Mouse (Mus musculus): ENCODE data around the gene Gbp9. TPM values are rescaled to one million over a fixed set of nuclear protein-coding genes. Genes with fewer than 3 reads are reported as not detected.
"Not testable (repeated sequence)": the region's sequence is repeated elsewhere in the genome, so short reads cannot be mapped to it uniquely, and the experiment has no call there.

Gene Gbp9
- total and polyA plus RNA-seq, 2 experiments: 1.7 to 6.8 TPM

GRCm38 (mm10) chr5:105055279-105055678 is 84.1 kb downstream of the Gbp9 start:
- Histone ChIP-seq H3K36me3 (ENCODE audit: control insufficient read depth, insufficient read depth, low read length) (no peaks in the 10 kb centered on the region), H3K79me2 (ENCODE audit: control insufficient read depth, insufficient read depth, low read length) (no peaks in the 10 kb centered on the region), H3K27ac (replicated peaks; ENCODE audit: insufficient read depth, low read depth, low read length) (no peak overlapping the region), H3K4me1 (ENCODE audit: control insufficient read depth, insufficient read depth, low read length) (peaks cover 3% of the 10 kb centered on the region; the same call in 1 of the 2 replicates), H3K27me3 (ENCODE audit: control insufficient read depth, insufficient read depth, low read length) (no peaks in the 10 kb centered on the region), H3K4me3 (ENCODE audit: insufficient read depth, low read depth, low read length) (no peak overlapping the region), H3K9ac (ENCODE audit: low read depth, low read length) (no peak overlapping the region)
- no peak for TF ChIP-seq CTCF (IDR thresholded peaks at IDR 0.05; ENCODE audit: low read depth, low read length)
- no peak for TF ChIP-seq POLR2A (IDR thresholded peaks at IDR 0.05; ENCODE audit: extremely low read depth, insufficient read depth, low read length)
- 94% methylated on average over 2 of the region's 2 CpGs for WGBS
- no peak for DNase-seq (ENCODE audit: extremely low read depth, low read depth, low spot score)

- H3K36me3 ChIP-seq (ENCODE audit: control insufficient read depth, insufficient read depth, low read length); H3K4me1 ChIP-seq (ENCODE audit: control insufficient read depth, insufficient read depth, low read length); H3K9ac ChIP-seq (ENCODE audit: low read depth, low read length); H3K79me2 ChIP-seq (ENCODE audit: control insufficient read depth, insufficient read depth, low read length); H3K27ac ChIP-seq (replicated peaks; ENCODE audit: insufficient read depth, low read depth, low read length); H3K27me3 ChIP-seq (ENCODE audit: control insufficient read depth, insufficient read depth, low read length): not testable (repeated sequence)
- H3K4me3 ChIP-seq (ENCODE audit: insufficient read depth, low read depth, low read length): peak overlapping the region; percentile 35; the same call in 1 of the 2 replicates
- 91% methylated on average over 1 of the region's 1 CpGs for WGBS
- peak; percentile 24 for DNase-seq (ENCODE audit: extremely low read depth, low read depth, low spot score)
These were observed 85.7 kb downstream of the Gbp9 start for GRCm38 (mm10) chr5:105053471-105054169.

DNA sequence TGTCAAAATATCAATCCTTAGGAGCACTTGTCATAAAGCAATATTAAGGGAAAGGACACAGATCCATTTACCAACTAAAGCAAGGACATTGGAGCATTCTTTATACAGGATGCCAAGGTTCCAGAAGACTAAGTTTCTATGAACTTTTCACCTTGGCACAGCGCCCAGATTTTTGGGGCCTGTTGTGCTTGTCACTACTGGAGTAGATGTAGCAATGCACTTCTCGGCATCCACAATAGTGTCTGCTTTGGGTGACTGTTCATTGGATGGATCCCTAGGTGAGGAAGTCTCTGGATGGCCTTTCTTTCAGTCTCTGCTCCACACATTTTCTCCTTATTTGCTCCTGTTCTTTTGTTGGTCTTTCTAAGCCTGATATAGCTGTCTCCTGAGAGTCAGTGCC is 107.0 kb downstream of the Gbp9 start:
- 46% methylated on average over 2 of the region's 2 CpGs for whole genome bisulfite sequencing
- no peaks in the 10 kb centered on the region for H3K36me3 ChIP-seq (ENCODE audit: control insufficient read depth, insufficient read depth, low read length)
- no peaks in the 10 kb centered on the region for H3K27me3 ChIP-seq (ENCODE audit: control insufficient read depth, insufficient read depth, low read length)
- H3K79me2 ChIP-seq (ENCODE audit: control insufficient read depth, insufficient read depth, low read length): no peaks in the 10 kb centered on the region
- no peak overlapping the region for H3K9ac ChIP-seq (ENCODE audit: low read depth, low read length)
- TF ChIP-seq CTCF (IDR thresholded peaks at IDR 0.05; ENCODE audit: low read depth, low read length) (no peak), POLR2A (IDR thresholded peaks at IDR 0.05; ENCODE audit: extremely low read depth, insufficient read depth, low read length) (no peak)
- H3K27ac ChIP-seq (replicated peaks; ENCODE audit: insufficient read depth, low read depth, low read length): no peak overlapping the region
- H3K4me1 ChIP-seq (ENCODE audit: control insufficient read depth, insufficient read depth, low read length): no peaks in the 10 kb centered on the region
- DNase-seq (ENCODE audit: extremely low read depth, low read depth, low spot score): no peak
- no peak overlapping the region for H3K4me3 ChIP-seq (ENCODE audit: insufficient read depth, low read depth, low read length)

Other genes starting within 250 kb of the Gbp9 start
- 5.0 and 5.7 TPM in 2 replicates for gene Abcg3, start 156.8 kb downstream of the Gbp9 start, total RNA-seq (2014; rRNA removed)
- 0.29 and 0.48 TPM in 2 replicates for gene Abcg3, start 156.8 kb downstream of the Gbp9 start, polyA plus RNA-seq (2012; rRNA removed)
- gene Gbp8, start within 50 bp of the Gbp9 start, total RNA-seq (2014; rRNA removed): 3.7 and 4.8 TPM in 2 replicates
- 0.45 and 1.2 TPM in 2 replicates for gene Gbp8, start within 50 bp of the Gbp9 start, polyA plus RNA-seq (2012; rRNA removed)
- gene Gbp4, start within 50 bp of the Gbp9 start, total RNA-seq (2014; rRNA removed): 4.8 and 5.3 TPM in 2 replicates
- gene Gbp4, start within 50 bp of the Gbp9 start, polyA plus RNA-seq (2012; rRNA removed): 1.2 and 2.6 TPM in 2 replicates
- 15.1 and 30.6 TPM in 2 replicates for gene Gbp10, start 100.0 kb upstream of the Gbp9 start, total RNA-seq (2014; rRNA removed)
- gene Gbp10, start 100.0 kb upstream of the Gbp9 start, polyA plus RNA-seq (2012; rRNA removed): 9.0 and 12.6 TPM in 2 replicates
- gene Gm43302, start 154.2 kb upstream of the Gbp9 start, total RNA-seq (2014; rRNA removed): 3.0 and 4.6 TPM in 2 replicates
- 3.4 and 5.3 TPM in 2 replicates for gene Gm43302, start 154.2 kb upstream of the Gbp9 start, polyA plus RNA-seq (2012; rRNA removed)
- 12.4 and 12.8 TPM in 2 replicates for gene Gbp6, start 154.2 kb upstream of the Gbp9 start, total RNA-seq (2014; rRNA removed)
- gene Gbp6, start 154.2 kb upstream of the Gbp9 start, polyA plus RNA-seq (2012; rRNA removed): 5.1 and 5.2 TPM in 2 replicates